Comparison of ENCODE assay signal across 13 mouse cellular contexts in the genomic region with DNA sequence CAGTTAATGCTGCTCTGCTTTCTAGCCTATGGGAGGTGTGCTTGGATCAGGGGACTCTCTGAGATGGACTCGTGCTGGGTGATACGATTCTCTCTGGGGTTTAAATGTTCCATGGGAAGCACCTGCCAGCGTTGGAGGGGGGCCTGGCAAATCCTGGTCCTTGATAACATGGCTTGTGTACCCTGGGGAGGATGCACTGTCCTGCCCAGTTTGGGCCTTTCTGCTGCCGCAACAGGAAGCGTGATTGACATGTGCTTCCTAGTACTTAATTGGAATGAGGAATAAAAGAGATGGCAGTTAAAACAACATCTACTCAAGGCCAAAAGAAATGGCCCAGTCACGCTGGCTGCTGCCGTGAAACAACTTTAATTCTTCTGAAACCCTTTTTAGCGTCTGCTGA.
A peak's percentile ranks its signal among the peaks of the same experiment; 100 is the strongest.
DNase-seq lines count a peak whose midpoint lies in the region; ATAC-seq and TF ChIP-seq lines count a peak whose summit lies in the region.
"Had no signal": no experiment of that assay in that cellular context is flagged by ENCODE, and none has a peak within 500 bp of the region (broad histone marks: within the 10 kb centered on the region; RNA-seq: fewer than 3 reads in every experiment).

No protein-coding gene starts in this region.

- intact Hi-C loops in gastrocnemius, adult 2 months (cut with DNase I) = no loop called here
- intact Hi-C loops in left cerebral cortex, postnatal 25 days (cut with DNase I) = no loop called here

- peaks cover 14% of the 10 kb centered on the region for H3K36me3 ChIP-seq in kidney, embryonic 16.5 days (ENCODE audit: insufficient read depth, low read length)
- H3K36me3 ChIP-seq: midbrain, embryonic 12.5 days had no signal

- ATAC-seq in kidney, embryonic 16.5 days (ENCODE audit: low FRiP score, low TSS enrichment) = no peak

- H3K4me2 ChIP-seq in kidney, embryonic 16.5 days (replicated peaks; ENCODE audit: low read depth, low read length) = no peak overlapping the region
- H3K4me2 ChIP-seq: midbrain, embryonic 12.5 days had no signal

- peak overlapping the region; percentile 48 for H3K27ac ChIP-seq in gastrocnemius, adult 2 months
- peak overlapping the region; percentile 74 for H3K27ac ChIP-seq in kidney, embryonic 16.5 days (ENCODE audit: low read length)
- H3K27ac ChIP-seq: liver, embryonic 14.5 days; midbrain, embryonic 12.5 days had no signal

- WGBS in kidney, embryonic 16.5 days = 32% methylated on average over 8 of the region's 8 CpGs

- DNase-seq in gastrocnemius, adult 2 months = no peak
- DNase-seq in gastrocnemius, adult 18-20 months (ENCODE audit: low spot score) = no peak
- DNase-seq in kidney, adult 9 months = no peak
- DNase-seq in 416B (ENCODE audit: low read depth) = peak; percentile 44
- peak; percentile 27 for DNase-seq in heart, postnatal 4 days
- DNase-seq in right cerebral cortex, adult 18-20 months = no peak
- DNase-seq in left cerebral cortex, postnatal 25 days (ENCODE audit: low spot score in 2 of 2) = no peak
- DNase-seq: cerebellum, adult 8-10 months; retina, postnatal 1 day; thymus, postnatal 4 days had no signal

- H3K4me3 ChIP-seq in gastrocnemius, adult 2 months = no peak overlapping the region
- H3K4me3 ChIP-seq in kidney, embryonic 16.5 days (ENCODE audit: low read length) = no peak overlapping the region
- H3K4me3 ChIP-seq: midbrain, embryonic 12.5 days had no signal

- peaks cover 59% of the 10 kb centered on the region for H3K4me1 ChIP-seq in kidney, embryonic 16.5 days (ENCODE audit: insufficient read depth, low read length)

- TF ChIP-seq CTCF in gastrocnemius, adult 2 months (IDR thresholded peaks at IDR 0.05) = no peak

- no peaks in the 10 kb centered on the region for H3K9me3 ChIP-seq in kidney, embryonic 16.5 days (ENCODE audit: low read length)
- H3K9me3 ChIP-seq: midbrain, embryonic 12.5 days had no signal

- no peaks in the 10 kb centered on the region for H3K27me3 ChIP-seq in kidney, embryonic 16.5 days (ENCODE audit: insufficient read depth, low read length)
- H3K27me3 ChIP-seq: midbrain, embryonic 12.5 days had no signal

- peak overlapping the region; percentile 5; the same call in 1 of the 2 replicates for H3K9ac ChIP-seq in kidney, embryonic 16.5 days (replicated peaks; ENCODE audit: low read length)
- H3K9ac ChIP-seq: liver, embryonic 14.5 days; midbrain, embryonic 12.5 days had no signal

Comparison
In these comparisons a context has a peak if more than half of its experiments do, and no peak if none do; other contexts are left out.
1. DNase-seq: peak in 416B (single experiment) and heart, postnatal 4 days (single experiment); none in gastrocnemius, adult 2 months (single experiment), gastrocnemius, adult 18-20 months (single experiment), kidney, adult 9 months (single experiment), right cerebral cortex, adult 18-20 months (single experiment) and left cerebral cortex, postnatal 25 days (0 of 2).